Mouse (Mus musculus) heart, embryonic 14.5 days (tissue): ENCODE data around the gene Vmn1r70. TPM values are rescaled to one million over a fixed set of nuclear protein-coding genes. Genes with fewer than 3 reads are reported as not detected.

Source experiments
- ATAC-seq: fragments of 200-750 bp; cut with Nextera tagmentation; 2 replicates; pipeline ENCODE4 v1.8.0; 2017; ENCODE audit warnings: low read depth, moderate TSS enrichment; ENCODE audit not compliant: insufficient number of reproducible peaks, insufficient read depth, low FRiP score
- H3K27ac ChIP-seq, 2 experiments: fragments of 200-500 bp in 1 of 2; fragments of 300-500 bp in 1 of 2; sonication (generic) in 1 of 2; replicated peaks in 1 of 2; 2 replicates each; pipeline ENCODE4 v1.5.1; 2012 to 2014; ENCODE audit warnings: low read depth in 2 of 2, low read length in 2 of 2, control low read depth in 1 of 2, mild to moderate bottlenecking in 1 of 2, mixed read lengths in 1 of 2; ENCODE audit not compliant: control insufficient read depth in 1 of 2, insufficient read depth in 1 of 2
- H3K27me3 ChIP-seq: fragments of 300-500 bp; sonication (generic); 2 replicates; pipeline ENCODE4 v1.6.1; 2014; ENCODE audit warnings: mild to moderate bottlenecking, low read length, control low read depth; ENCODE audit not compliant: control insufficient read depth, insufficient read depth
- H3K36me3 ChIP-seq: fragments of 300-500 bp; sonication (generic); 2 replicates; pipeline ENCODE4 v1.6.1; 2014; ENCODE audit warnings: mild to moderate bottlenecking, control low read depth, low read length, mixed read lengths; ENCODE audit not compliant: control insufficient read depth, insufficient read depth
- H3K4me1 ChIP-seq, 2 experiments: fragments of 200-500 bp in 1 of 2; fragments of 300-500 bp in 1 of 2; sonication (generic) in 1 of 2; 2 replicates each; pipeline ENCODE4 v1.6.1; 2012 to 2014; ENCODE audit warnings: low read length in 2 of 2, control low read depth in 1 of 2, mixed read lengths in 1 of 2; ENCODE audit not compliant: control insufficient read depth in 2 of 2, insufficient read depth in 2 of 2
- H3K4me2 ChIP-seq: fragments of 300-500 bp; sonication (generic); 2 replicates; pipeline ENCODE4 v1.6.1; 2014; ENCODE audit warnings: mild to moderate bottlenecking, low read length
- H3K4me3 ChIP-seq, 2 experiments: fragments of 200-500 bp in 1 of 2; fragments of 300-500 bp in 1 of 2; sonication (generic) in 1 of 2; 2 replicates each; pipeline ENCODE4 v1.5.1; 2012 to 2014; ENCODE audit warnings: low read length in 2 of 2, mild to moderate bottlenecking in 2 of 2, control low read depth in 1 of 2, low read depth in 1 of 2, moderate library complexity in 1 of 2; ENCODE audit not compliant: control insufficient read depth in 1 of 2, insufficient read depth in 1 of 2
- H3K9ac ChIP-seq: fragments of 300-500 bp; sonication (generic); 2 replicates; pipeline ENCODE4 v1.6.1; 2014; ENCODE audit warnings: mild to moderate bottlenecking, low read length
- H3K9me3 ChIP-seq: fragments of 300-500 bp; sonication (generic); 2 replicates; pipeline ENCODE4 v1.6.1; 2016; ENCODE audit warnings: low read length, control low read depth; ENCODE audit not compliant: control insufficient read depth
- WGBS: fragments of 180-500 bp; shearing (Covaris S2); extraction: QIAGEN DNeasy Blood & Tissue Kit; methylation state at CpG from one replicate; pipeline ENCODE4 v1.1.7; 2014; 5-methylcytosine and 5-hydroxymethylcytosine counted together
- polyA plus RNA-seq: library from polyadenylated mRNA; unstranded; fragments of >200 nt; fragmentation: Nextera tagmentation; extraction: Ambion mirVana; gene quantifications from 2 replicates; pipeline ENCODE4 v1.2.1, GENCODE M21; 2014

The Vmn1r70 gene
- not detected in 2 replicates for polyA plus RNA-seq

DNA sequence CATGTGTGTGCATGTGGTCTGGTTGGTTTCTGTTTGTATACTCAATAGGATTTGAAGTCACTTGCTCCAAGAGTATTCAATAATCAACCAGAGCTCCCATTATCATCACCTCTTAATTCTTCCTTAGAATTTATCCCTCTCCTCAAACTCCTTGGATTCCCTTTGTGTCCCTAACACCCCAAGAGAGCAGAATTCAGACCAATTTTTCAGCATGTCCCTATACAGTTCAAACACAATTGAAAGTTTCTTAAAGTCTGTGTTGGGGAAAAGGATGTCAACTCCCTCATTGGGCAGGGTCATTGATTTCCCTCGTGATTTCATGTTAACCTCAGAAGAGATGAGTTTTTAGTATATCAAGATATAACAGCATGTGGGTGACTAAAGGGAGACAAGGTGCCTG, at the start of gene Vmn1r70:
Gene Vmn1r70 (plus strand): TSS at position 301 of the 400 bp plus-strand sequence.
- Histone ChIP-seq H3K4me3 (no peak within 1 kb of the TSS), H3K4me1 (no peaks in the 10 kb centered on the region)
- 59% methylated on average over 1 of the region's 1 CpGs for WGBS

DNA sequence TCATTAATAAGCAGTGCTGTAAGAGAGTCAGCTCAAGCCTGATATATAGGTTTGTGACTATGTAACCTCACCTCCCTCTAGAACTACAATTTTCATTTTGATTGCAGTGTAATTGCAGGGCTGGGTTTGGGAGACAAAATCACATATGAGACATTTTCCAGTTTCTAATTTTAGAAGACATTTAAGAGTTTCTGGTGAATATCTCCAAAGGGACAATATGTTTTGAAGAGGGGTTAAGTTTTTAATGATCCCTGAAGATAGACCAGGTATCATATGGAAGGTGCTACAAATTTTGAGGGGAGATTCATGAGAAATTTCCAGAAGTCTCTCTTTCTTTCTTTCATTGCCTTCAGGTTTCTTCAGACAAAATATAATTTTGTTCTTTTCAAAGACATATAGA, 17.8 kb upstream of the Vmn1r70 start, which contains the start of gene Vmn1r69:
Gene Vmn1r69 (minus strand): TSS at position 101 of the 400 bp plus-strand sequence.
- no peak for ATAC-seq
- Histone ChIP-seq H3K27me3 (no peaks in the 10 kb centered on the region), H3K27ac (no peak within 1 kb of the TSS), H3K9ac (no peak within 1 kb of the TSS), H3K4me3 (no peak within 1 kb of the TSS), H3K9me3 (peaks cover 13% of the 10 kb centered on the region; the same call in 1 of the 2 replicates), H3K4me1 (no peaks in the 10 kb centered on the region), H3K4me2 (no peak within 1 kb of the TSS), H3K36me3 (no peaks in the 10 kb centered on the region)

More for the DNA sequence above, at the start of gene Vmn1r70:
- no peak for ATAC-seq
- H3K4me2 ChIP-seq, result no peak within 1 kb of the TSS
- H3K9me3 ChIP-seq, result peaks cover 27% of the 10 kb centered on the region
- H3K36me3 ChIP-seq, result no peaks in the 10 kb centered on the region
- H3K27me3 ChIP-seq, result no peaks in the 10 kb centered on the region
- H3K27ac ChIP-seq, result no peak within 1 kb of the TSS
- no peak within 1 kb of the TSS for H3K9ac ChIP-seq

Other genes with a start within 250 kb of the Vmn1r70 start
- gene Vmn1r67, start 188.2 kb upstream of the Vmn1r70 start, polyA plus RNA-seq, result not detected in 2 replicates
- 6.4 and 6.6 TPM in 2 replicates for gene Zik1, start 136.1 kb upstream of the Vmn1r70 start, polyA plus RNA-seq
- not detected in 2 replicates for gene Vmn1r68, start 73.0 kb upstream of the Vmn1r70 start, polyA plus RNA-seq
- not detected in 2 replicates for gene Vmn1r69, start 17.9 kb upstream of the Vmn1r70 start, polyA plus RNA-seq
- not detected in 2 replicates for gene Nlrp4b, start 56.3 kb downstream of the Vmn1r70 start, polyA plus RNA-seq
- gene Vmn1r71, start 122.8 kb downstream of the Vmn1r70 start, polyA plus RNA-seq, result not detected in 2 replicates